Mouse (Mus musculus) heart, embryonic 14.5 days (tissue): ENCODE data around the gene Tec. TPM values are rescaled to one million over a fixed set of nuclear protein-coding genes. Genes with fewer than 3 reads are reported as not detected.

Experiments
- ATAC-seq: fragments of 200-750 bp; cut with Nextera tagmentation; 2 replicates; pipeline ENCODE4 v1.8.0; 2017; ENCODE audit warnings: low read depth, moderate TSS enrichment; ENCODE audit not compliant: insufficient number of reproducible peaks, insufficient read depth, low FRiP score
- H3K27ac ChIP-seq, 2 experiments: fragments of 200-500 bp in 1 of 2; fragments of 300-500 bp in 1 of 2; sonication (generic) in 1 of 2; replicated peaks in 1 of 2; 2 replicates each; pipeline ENCODE4 v1.5.1; 2012 to 2014; ENCODE audit warnings: low read depth in 2 of 2, low read length in 2 of 2, control low read depth in 1 of 2, mild to moderate bottlenecking in 1 of 2, mixed read lengths in 1 of 2; ENCODE audit not compliant: control insufficient read depth in 1 of 2, insufficient read depth in 1 of 2
- H3K27me3 ChIP-seq: fragments of 300-500 bp; sonication (generic); 2 replicates; pipeline ENCODE4 v1.6.1; 2014; ENCODE audit warnings: mild to moderate bottlenecking, low read length, control low read depth; ENCODE audit not compliant: control insufficient read depth, insufficient read depth
- H3K36me3 ChIP-seq: fragments of 300-500 bp; sonication (generic); 2 replicates; pipeline ENCODE4 v1.6.1; 2014; ENCODE audit warnings: mild to moderate bottlenecking, control low read depth, low read length, mixed read lengths; ENCODE audit not compliant: control insufficient read depth, insufficient read depth
- H3K4me1 ChIP-seq, 2 experiments: fragments of 200-500 bp in 1 of 2; fragments of 300-500 bp in 1 of 2; sonication (generic) in 1 of 2; 2 replicates each; pipeline ENCODE4 v1.6.1; 2012 to 2014; ENCODE audit warnings: low read length in 2 of 2, control low read depth in 1 of 2, mixed read lengths in 1 of 2; ENCODE audit not compliant: control insufficient read depth in 2 of 2, insufficient read depth in 2 of 2
- H3K4me2 ChIP-seq: fragments of 300-500 bp; sonication (generic); 2 replicates; pipeline ENCODE4 v1.6.1; 2014; ENCODE audit warnings: mild to moderate bottlenecking, low read length
- H3K4me3 ChIP-seq, 2 experiments: fragments of 200-500 bp in 1 of 2; fragments of 300-500 bp in 1 of 2; sonication (generic) in 1 of 2; 2 replicates each; pipeline ENCODE4 v1.5.1; 2012 to 2014; ENCODE audit warnings: low read length in 2 of 2, mild to moderate bottlenecking in 2 of 2, control low read depth in 1 of 2, low read depth in 1 of 2, moderate library complexity in 1 of 2; ENCODE audit not compliant: control insufficient read depth in 1 of 2, insufficient read depth in 1 of 2
- H3K9ac ChIP-seq: fragments of 300-500 bp; sonication (generic); 2 replicates; pipeline ENCODE4 v1.6.1; 2014; ENCODE audit warnings: mild to moderate bottlenecking, low read length
- H3K9me3 ChIP-seq: fragments of 300-500 bp; sonication (generic); 2 replicates; pipeline ENCODE4 v1.6.1; 2016; ENCODE audit warnings: low read length, control low read depth; ENCODE audit not compliant: control insufficient read depth
- WGBS: fragments of 180-500 bp; shearing (Covaris S2); extraction: QIAGEN DNeasy Blood & Tissue Kit; methylation state at CpG from one replicate; pipeline ENCODE4 v1.1.7; 2014; 5-methylcytosine and 5-hydroxymethylcytosine counted together
- polyA plus RNA-seq: library from polyadenylated mRNA; unstranded; fragments of >200 nt; fragmentation: Nextera tagmentation; extraction: Ambion mirVana; gene quantifications from 2 replicates; pipeline ENCODE4 v1.2.1, GENCODE M21; 2014

Tec gene
- polyA plus RNA-seq, 1 experiment from 2014 or later, result 17.7 TPM

DNA sequence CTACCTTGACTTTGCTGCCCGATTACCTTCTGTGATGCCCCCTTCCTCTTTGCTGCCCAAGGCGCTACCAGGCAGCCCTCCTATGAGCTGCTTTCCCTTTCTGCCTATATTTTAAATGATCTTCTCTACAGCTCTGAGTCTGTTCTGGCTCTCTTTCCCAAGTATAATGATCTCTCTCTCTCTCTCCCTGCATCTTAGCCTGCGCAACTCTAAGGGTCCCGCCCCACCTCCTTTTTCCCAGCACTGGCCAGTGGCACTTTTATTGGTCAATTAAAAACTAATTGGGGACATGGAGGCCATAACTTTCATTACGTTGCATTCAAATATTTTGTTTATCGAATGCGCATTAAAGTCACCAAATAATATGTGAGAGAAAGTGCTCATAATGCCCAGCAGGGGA lies 20.0 kb upstream of the Tec start:
- no peak for ATAC-seq
- Histone ChIP-seq H3K27ac (no peak overlapping the region), H3K9ac (no peak overlapping the region), H3K36me3 (no peaks in the 10 kb centered on the region), H3K9me3 (no peaks in the 10 kb centered on the region), H3K4me2 (no peak overlapping the region), H3K27me3 (no peaks in the 10 kb centered on the region), H3K4me3 (no peak overlapping the region), H3K4me1 (no peaks in the 10 kb centered on the region; a peak in 1 of 4 replicates)
- 91% methylated on average over 7 of the region's 7 CpGs for WGBS

DNA sequence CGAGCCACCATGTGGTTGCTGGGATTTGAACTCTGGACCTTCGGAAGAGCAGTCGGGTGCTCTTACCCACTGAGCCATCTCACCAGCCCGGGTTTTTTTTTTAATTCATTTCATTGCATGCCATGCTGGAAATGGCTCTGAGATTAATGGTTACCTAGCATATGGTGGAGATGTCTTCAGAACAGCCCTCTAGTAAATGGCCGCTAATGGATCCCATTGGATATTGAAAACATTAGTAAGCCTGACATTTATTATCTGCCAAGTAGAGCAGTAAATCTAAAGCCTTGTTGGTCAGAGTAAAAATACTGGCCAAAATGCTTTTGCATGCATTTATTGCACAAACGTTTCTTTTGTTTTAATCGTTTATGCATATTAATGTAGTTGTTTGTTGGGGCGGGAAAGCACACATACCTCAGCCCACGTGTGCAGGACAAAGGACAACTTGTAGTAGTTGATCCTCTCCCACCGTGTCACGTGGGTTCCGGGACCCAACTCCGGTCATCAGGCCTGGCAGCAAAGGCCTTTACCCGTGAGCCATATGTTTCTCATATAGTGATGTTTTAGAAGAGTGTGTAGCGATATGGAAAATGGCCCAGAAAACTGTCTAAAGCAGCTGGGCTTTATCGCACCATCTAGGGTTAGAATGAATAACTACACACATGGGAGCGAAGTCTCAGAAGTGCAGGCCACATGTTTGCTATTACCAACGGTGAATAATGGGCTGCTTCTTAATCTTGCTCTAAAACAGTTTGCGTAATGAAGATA lies 18.4 kb upstream of the Tec start:
- 89% methylated on average over 18 of the region's 19 CpGs for WGBS
- ATAC-seq, result no peak

DNA sequence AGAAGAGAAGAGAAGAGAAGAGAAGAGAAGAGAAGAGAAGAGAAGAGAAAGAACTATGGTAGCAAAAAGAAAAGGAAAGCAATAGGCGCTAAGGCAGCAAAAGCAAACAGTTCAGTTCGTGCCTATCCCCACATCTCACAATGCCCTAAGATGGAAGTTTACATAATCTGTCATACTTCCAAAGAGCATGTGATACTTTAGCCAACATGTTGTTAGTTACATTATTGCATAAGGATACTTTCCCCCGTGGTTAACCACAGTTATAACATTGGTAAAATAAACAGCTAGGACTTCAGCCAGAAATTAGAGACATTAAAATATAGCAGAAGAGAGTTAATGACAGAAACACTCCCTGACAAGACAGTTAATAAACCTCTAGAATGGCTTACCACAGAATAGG lies 15.4 kb upstream of the Tec start:
- no peak for ATAC-seq
- no peak overlapping the region for H3K4me3 ChIP-seq
- no peaks in the 10 kb centered on the region for H3K36me3 ChIP-seq
- no peaks in the 10 kb centered on the region for H3K9me3 ChIP-seq
- no peaks in the 10 kb centered on the region for H3K27me3 ChIP-seq
- no peak overlapping the region for H3K27ac ChIP-seq
- no peak overlapping the region for H3K4me2 ChIP-seq
- H3K9ac ChIP-seq, result no peak overlapping the region
- WGBS, result 87% methylated on average over 3 of the region's 3 CpGs
- peaks cover 7 to 20% of the 10 kb centered on the region in 2 experiments for H3K4me1 ChIP-seq

More for the DNA sequence above, 18.4 kb upstream of the Tec start:
- Histone ChIP-seq H3K27me3 (no peaks in the 10 kb centered on the region), H3K4me2 (no peak overlapping the region), H3K4me1 (peaks cover 2 to 8% of the 10 kb centered on the region in 2 experiments), H3K9me3 (no peaks in the 10 kb centered on the region), H3K27ac (no peak overlapping the region), H3K4me3 (no peak overlapping the region), H3K36me3 (no peaks in the 10 kb centered on the region), H3K9ac (no peak overlapping the region)

DNA sequence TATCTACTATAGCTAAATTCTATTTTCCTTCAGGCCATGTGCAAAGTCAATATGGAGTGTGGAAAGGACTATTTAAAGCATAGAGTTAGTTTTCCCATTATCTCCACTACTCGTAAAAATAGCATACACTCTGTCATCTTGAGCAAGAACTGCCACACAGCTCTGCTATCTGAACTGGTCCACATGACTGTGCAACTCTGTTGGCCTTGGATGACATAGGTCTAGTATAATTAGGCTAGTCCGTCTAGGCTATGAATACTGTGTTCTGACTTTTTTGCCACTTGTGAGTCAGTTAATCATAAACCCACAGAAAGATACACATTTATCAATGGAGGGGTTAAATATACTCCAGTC lies 14.1 kb upstream of the Tec start:
- no peaks in the 10 kb centered on the region for H3K9me3 ChIP-seq
- H3K4me2 ChIP-seq, result peak overlapping the region; percentile 43
- no peaks in the 10 kb centered on the region for H3K27me3 ChIP-seq
- WGBS, result 21% methylated on average over 2 of the region's 2 CpGs
- peaks cover 7 to 24% of the 10 kb centered on the region in 2 experiments for H3K4me1 ChIP-seq
- no peak overlapping the region for H3K4me3 ChIP-seq
- H3K27ac ChIP-seq, result peak overlapping the region; percentile 91 to 92
- H3K9ac ChIP-seq, result no peak overlapping the region
- peak; percentile 89 for ATAC-seq
- H3K36me3 ChIP-seq, result no peaks in the 10 kb centered on the region

- 37% methylated on average over 12 of the region's 12 CpGs for WGBS
These were observed 13.6 kb upstream of the Tec start for GRCm38 (mm10) chr5:72881748-72882411.

GRCm38 (mm10) chr5:72879736-72880135 lies 11.5 kb upstream of the Tec start:
- Histone ChIP-seq H3K4me2 (no peak overlapping the region), H3K9ac (no peak overlapping the region), H3K36me3 (no peaks in the 10 kb centered on the region), H3K27me3 (no peaks in the 10 kb centered on the region), H3K9me3 (no peaks in the 10 kb centered on the region), H3K4me3 (no peak overlapping the region), H3K4me1 (peaks cover 17 to 34% of the 10 kb centered on the region in 2 experiments), H3K27ac (no peak overlapping the region)
- ATAC-seq, result no peak
- WGBS, result 39% methylated on average over 5 of the region's 5 CpGs

More at GRCm38 (mm10) chr5:72881748-72882411, 13.6 kb upstream of the Tec start:
- Histone ChIP-seq H3K4me1 (peaks cover 7 to 24% of the 10 kb centered on the region in 2 experiments), H3K9me3 (no peaks in the 10 kb centered on the region), H3K27me3 (no peaks in the 10 kb centered on the region), H3K36me3 (no peaks in the 10 kb centered on the region), H3K4me3 (no peak overlapping the region), H3K27ac (peak overlapping the region; percentile 91 to 92), H3K4me2 (peak overlapping the region; percentile 43), H3K9ac (no peak overlapping the region)
- ATAC-seq, result peak; percentile 40

- no peak for ATAC-seq
- Histone ChIP-seq H3K36me3 (no peaks in the 10 kb centered on the region), H3K4me3 (no peak overlapping the region), H3K4me1 (peaks cover 7 to 21% of the 10 kb centered on the region in 2 experiments), H3K27me3 (no peaks in the 10 kb centered on the region), H3K4me2 (no peak overlapping the region), H3K9ac (no peak overlapping the region), H3K9me3 (no peaks in the 10 kb centered on the region), H3K27ac (no peak overlapping the region)
- WGBS, result 80% methylated on average over 4 of the region's 4 CpGs
These were observed 2.8 kb upstream of the Tec start for GRCm38 (mm10) chr5:72871114-72871513.
